Mouse (Mus musculus): ENCODE measurements around the gene Gapvd1.

Gene Gapvd1

DNA sequence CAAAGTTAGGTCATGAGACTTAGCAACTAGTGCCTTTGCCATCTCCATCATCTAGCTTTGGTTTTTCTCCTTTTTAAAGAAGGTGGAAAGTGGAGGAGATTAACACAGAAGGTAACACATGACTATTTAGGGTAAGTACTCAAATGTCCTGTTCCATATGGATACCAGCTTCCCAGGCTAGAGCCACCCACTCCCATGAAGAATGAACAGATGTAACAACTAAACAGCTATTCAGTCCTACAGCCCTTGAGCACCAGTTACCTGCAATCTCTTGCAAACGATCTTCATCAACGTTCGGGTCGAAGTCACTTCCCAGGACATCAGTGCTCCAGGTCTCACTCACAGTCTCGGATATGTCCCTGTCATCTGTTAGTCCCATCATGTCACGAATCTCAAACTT is 43.1 kb downstream of the Gapvd1 start:
- DNase-seq (ENCODE audit: low read depth, low spot score), result no peak

DNA sequence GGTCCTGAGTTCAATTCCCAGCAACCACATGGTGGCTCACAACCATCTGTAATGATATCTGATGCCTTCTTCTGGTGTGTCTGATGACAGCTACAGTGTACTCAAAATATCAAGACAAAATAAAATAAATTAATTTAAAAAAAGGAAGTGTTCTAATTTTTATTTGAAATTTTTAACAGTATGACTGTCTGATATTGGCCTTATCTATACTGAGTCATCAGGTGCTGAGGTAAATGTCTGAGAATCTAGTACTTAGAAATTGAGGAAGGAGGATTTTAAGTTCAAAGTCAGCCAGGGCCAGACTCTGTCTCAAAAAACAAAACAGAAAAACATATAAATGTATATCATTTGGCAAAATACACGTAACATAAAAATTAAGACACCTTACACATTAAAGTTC is 46.4 kb downstream of the Gapvd1 start:
- no peak for DNase-seq (ENCODE audit: low read depth, low spot score)

DNA sequence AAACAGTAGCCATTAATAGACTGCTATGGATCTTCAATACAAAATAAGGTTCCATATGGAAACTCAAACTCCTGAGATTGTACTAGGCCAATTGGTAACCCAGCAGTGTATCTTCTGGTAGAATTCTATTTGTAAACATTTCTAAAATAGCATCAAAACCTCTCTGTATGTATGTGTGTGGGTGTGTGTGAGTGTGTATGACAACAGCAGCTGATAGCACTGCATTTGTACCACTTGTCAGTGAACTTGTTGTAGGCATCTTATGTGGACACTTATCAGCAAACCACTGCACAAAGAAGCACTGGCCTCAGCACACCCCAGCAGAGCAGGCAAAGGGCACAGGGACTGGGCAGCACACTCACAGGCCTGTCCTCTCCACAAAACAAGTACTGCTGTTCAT is 58.4 kb downstream of the Gapvd1 start:
- DNase-seq (ENCODE audit: low read depth, low spot score), result no peak

DNA sequence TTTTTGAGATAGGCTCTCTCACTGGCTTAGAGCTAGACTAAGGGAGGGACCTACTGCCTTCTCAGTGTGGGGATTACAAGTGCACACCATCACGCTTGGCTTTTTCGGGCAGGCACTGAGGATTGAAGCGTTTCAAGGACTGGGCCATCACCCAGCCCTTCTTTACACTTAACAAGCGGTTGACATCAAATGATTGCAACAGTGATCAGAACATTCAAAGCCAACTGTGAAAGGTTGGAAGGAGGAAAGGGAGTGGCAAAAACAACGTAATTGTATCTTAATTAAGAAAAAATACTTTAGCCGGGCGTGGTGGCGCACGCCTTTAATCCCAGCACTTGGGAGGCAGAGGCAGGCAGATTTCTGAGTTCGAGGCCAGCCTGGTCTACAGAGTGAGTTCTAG is 62.2 kb downstream of the Gapvd1 start:
- DNase-seq (ENCODE audit: low read depth, low spot score), result no peak

DNA sequence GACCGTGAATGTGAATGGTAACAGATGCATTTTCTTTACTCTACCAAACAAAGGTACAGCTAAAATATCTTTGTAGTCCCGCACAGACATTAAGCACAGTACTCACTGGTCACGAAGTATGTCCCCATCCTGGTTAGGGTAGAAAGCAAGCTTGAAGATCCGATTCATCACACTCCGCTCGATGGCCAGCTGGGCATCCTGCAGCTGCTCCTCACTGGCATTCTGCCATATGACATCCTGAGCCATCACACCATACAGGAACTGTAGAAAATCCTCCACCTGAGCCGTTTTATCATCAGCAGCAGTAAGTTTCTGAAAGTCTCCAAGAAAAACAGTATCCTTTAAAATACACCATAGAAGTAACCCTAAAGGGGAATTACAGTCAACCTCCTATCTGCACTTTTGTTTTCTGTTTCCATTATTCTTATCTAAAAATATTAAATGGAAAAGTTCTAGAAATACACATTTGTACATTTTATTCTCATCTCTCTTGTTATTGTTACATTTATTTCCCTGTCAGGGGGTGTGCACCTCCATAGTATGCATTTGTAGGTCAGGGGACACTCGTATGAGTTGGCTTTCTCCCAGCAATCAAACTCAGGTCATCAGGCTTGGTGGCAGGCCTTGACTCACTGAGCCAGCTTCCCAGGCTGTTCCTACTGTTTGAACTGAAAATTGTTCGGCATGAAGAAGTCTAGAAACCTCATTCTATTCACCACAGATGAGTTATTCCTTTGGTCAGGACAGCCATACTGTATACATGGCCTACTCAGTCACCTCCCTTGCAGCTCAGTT is 70.8 kb downstream of the Gapvd1 start:
- DNase-seq (ENCODE audit: low read depth, low spot score), result no peak

DNA sequence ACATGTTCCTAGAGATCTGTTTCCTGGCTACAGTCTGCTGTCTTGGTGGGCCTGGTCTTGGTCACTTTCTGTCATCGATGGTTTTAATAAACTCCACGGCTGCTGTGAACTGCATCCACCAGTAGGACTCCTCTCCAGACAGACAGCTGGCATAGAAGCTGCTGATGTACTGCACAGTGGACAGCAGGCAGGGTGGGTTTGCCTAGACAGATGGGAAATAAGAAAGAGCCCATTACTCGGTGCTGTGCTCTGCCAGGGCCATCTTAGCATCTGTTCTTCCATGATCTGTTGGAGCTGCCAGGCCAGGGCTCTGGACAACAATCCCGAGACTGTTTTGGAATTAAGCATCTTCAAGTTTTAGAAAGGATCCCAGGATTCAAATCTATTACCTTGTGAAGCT is 77.1 kb downstream of the Gapvd1 start:
- no peak for DNase-seq (ENCODE audit: low read depth, low spot score)

DNA sequence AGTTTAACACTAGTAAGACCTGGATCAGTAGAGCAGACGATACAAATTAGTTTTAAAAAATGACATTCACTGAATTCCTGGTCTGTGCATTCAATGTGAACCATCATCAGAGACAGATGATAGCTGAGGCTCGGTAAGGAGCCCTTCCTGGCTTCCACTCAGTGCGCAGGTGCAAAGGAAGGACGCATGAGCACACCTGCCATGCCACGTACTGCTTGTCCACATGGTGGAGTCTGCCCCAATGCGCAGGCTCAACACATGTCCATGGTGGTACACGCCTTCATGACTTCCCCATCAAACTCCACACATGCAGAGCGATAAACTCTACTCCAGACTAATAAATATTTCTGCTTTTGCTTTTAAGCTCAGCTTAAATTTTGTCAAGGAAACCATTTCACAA is 78.0 kb downstream of the Gapvd1 start:
- no peak for DNase-seq (ENCODE audit: low read depth, low spot score)

DNA sequence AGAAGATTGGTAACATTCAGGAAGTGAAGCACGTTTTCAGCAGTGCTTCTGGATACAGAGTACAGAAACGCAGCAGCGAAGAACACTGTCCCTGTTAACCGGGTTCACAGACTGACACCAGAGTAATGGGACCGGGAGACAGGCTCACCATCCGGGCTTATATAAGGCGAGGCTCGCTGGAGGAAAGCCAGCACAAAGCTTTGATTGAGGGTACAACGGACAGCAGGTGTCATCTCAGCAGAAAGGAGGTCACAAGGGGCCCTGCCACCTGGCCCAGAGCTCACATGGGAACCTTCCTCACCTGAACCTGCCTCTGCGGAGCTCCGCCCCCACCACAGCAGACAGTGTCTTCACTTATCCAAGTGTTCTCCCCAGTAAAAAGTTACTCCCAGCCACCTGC is 81.2 kb downstream of the Gapvd1 start:
- DNase-seq (ENCODE audit: low read depth, low spot score), result no peak

DNA sequence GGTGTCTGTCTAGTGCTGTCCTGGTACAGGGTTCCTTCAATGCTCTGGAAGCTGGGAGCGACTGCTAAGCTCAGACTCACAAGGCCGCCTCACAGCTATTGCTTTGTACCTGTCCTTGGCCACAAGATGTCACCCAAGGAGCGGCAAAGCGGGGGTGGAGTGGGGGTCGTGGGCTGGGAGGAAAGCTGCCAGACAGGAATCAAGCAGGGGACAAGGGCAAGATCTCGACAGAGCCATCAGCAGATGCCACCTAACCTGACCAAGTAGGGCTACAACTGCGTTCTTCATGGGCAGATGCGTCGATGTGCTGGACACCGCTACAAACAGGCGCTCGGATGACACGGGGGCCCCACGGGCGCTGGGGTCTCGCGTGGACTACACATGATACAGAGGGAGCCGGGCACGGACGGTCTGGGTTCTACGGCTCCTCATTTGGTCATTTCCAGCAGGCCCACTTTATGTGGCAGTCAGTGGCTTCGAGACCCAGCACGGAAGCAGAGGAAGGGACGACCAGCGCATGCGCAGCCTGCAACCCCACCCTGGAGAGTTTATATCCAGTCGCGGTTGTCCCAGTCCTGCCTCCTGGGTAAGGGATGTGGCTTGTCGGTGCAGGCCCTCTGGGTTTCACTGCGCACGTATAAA is 83.5 kb downstream of the Gapvd1 start:
- DNase-seq (ENCODE audit: low read depth, low spot score), result peak; percentile 24

DNA sequence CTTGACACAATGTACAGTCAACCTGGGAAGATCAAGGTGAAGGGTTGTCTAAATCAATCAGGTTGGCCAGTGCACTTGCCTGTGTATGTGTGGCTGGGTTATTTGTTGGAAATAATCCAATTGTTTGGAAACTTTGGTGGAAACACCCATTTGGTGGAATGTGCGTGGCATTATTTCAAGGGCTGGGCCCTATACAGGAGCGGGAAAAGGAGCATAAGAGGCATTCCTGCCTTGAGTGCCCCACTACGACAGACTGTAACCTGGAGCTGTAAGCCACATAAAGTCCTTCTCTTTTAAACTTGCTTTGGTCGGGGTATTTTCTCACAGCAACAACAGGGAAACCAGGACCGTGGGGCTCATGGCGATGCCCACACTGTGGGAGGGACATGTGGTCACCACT is 84.6 kb downstream of the Gapvd1 start:
- DNase-seq (ENCODE audit: low read depth, low spot score), result no peak

DNA sequence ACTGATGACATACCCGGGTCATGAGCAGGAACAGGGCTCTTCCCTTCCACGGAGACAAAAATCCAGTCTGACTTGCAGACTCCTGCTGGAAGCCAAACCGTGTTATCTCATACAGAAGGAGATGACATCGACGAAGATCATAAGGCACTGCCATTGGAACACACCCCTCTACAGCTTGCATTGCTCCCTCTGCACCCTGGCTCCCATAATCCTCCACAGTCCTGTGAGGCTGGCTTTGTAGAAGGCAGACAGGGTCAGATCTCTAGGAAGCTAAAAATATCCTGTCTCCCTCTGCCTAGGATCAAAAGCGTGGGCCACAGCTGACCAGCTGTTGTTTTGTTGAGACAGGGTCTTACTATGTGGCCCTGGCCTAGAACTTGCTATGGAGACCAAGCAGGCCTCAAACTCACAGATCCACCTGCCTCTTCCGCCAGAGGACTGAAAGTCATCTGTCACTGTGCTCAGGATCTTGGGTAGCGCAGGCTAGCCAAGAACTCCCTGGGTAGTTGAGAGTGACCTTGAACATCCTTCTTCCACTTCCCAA is 85.8 kb downstream of the Gapvd1 start:
- DNase-seq (ENCODE audit: low read depth, low spot score), result no peak

DNA sequence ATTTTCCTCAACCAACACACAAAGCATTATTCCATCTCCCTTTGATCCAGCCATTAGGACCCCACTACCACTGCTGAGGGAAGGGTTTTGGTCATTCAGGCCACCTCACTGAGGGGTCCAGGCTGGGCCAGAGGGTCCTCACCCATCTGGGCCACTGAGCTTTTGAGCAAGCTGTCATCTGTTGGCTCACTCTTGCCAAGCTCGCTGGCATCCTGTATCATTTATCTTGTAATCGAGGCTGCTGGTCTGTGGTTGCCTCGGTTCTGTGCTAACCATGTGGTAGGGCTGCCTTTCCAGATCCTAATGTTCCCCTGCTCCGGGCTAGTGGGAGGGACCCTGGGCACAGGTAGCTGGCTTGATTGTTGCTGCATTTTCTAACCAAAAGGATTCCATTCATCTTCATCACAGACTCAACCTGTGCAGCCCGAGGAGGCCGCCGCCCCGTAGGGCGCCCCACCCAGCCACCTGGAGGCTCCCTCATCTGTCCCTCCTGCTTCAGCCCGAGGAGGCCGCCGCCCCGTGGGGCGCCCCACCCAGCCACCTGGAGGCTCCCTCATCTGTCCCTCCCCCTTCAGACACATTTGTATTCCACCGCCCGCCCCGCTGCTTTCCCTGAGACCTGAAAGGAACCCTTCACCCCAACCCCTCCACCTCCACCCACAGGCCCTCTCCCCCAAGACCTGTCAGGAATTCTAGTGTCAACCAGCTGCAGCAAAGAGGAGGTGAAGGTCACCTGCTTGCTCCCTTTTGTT is 86.4 kb downstream of the Gapvd1 start:
- DNase-seq (ENCODE audit: low read depth, low spot score), result no peak

DNA sequence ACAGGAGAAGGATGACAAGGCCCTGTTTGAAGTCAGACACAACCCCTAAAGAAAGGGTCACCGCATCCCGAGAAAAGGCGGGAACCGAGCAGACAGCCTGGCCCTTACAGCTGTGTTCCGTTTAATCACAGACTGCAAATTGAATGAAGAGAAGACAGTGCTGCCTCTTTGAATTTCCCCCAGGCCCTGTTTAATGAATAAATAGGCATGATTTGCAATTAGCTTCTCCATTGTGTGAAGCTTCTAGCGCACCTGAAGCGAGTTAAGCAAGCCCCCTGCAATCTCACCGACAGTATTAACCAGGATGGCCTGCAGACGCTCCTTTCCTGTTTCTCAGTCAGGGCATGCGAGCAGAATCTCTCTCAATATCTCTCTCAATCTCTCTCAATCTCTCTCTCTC is 87.2 kb downstream of the Gapvd1 start:
- no peak for DNase-seq (ENCODE audit: low read depth, low spot score)

DNA sequence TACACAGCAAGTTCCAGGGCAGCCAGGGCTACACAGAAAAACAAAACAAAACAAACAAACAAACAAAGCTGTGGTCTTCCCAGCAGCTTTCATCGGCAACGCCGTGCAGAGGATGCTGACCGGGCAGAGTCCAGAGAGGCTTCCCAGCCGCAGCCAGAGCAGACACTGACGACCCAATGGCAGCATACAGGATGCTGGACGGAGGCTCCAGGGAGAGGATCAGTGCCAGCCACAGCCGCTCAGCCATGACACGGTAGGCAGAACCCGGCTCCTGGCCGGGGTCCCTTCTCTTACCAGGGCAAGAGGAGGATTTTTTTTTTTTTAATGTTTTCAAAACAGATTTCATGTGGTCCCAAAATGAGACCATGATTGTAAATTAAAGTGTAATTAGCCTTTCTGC is 107.6 kb downstream of the Gapvd1 start:
- no peak for DNase-seq (ENCODE audit: low read depth, low spot score)

DNA sequence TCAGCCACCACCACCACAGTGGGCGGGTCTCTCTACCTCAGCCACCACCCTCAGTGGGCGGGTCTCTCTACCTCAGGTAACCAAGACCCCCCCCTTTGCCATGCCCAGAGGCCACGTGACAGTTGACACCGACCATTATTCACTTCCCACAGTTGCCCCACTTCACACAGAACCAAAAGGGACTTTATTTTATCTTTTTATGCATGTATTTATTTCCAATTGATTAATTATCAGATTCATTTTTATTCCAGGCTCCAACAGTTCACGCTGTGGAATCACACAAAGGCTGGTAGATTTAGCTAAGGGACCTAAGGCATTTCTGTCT is 108.5 kb downstream of the Gapvd1 start:
- DNase-seq (ENCODE audit: low read depth, low spot score), result no peak

DNA sequence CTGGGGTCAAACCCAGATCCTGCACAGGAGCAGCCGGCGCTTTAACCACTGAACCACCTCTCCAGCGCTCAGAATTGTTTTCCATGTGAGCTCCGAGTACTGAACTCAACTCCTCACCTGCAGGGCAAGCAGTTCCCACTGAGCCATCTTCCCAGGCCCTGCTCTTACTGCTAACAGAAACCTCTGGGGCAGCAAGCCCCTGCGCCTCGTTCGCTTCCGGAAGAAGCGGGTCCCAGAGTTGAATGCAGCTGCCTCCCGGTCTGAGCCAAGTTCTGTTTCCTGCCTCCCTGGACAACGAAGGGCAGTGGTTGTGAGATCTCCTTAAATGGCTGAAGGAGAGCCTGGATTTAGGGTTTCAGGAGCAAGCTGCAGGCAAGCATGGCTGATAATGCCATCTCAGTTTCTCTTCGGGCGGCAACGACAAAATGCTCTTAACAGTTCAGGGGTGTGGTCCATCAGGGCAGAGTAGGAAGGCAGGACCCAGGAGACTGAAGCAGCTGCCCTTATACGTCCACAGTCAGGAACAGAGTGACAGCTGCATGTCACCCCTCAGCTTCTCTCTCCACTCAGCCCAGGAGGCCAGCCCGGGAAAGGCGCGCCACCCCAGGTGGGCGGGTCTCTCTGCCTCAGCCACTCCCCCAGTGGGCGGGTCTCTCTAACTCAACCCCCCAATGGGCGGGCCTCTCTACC is 109.0 kb downstream of the Gapvd1 start:
- peak; percentile 57 for DNase-seq (ENCODE audit: low read depth, low spot score)

DNA sequence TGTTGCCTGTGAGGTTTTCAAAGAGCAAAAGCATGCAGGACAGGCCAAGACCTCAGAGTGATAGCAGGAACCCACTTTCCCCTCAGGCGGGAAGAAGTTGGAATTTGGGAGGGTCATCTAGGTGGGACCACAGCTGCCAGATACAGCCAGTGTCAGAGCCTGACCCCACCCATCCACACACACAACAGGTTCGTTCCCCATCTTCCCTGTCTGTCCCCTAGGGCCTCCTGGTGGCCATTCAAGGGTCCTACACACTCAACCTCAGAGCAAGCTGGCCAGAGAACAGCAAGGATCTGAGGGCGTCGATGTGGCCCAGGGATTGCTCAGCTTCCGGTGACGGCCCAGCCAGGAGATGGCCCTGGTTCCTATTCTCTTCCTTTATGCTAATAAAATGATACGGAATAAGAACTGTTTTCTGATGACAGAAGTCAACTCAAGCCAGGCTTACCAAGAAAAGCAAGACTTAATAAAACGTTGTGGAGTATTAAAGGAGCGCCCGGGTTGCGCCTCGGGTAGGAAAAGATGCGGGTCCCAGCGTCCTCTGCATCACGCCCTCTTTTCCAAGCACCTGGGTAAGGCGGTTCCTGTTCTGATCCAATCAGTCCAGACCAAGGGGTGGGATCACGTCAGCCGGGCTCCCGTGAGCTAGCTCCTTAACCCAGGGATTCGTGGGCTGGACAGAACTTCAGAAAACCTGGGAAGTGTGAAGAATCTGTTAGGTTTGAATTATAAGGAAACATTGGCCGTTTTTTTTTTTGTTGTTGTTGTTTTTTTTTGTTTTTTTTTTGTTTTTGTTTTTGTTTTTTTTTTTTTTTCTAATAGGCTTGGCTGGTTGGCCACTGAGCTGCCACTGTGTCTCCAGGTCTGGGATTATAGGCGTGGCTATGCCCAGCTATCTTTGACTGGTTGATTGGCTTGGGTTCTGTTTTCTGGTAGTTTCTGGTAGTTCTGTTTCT is 110.2 kb downstream of the Gapvd1 start:
- no peak for DNase-seq (ENCODE audit: low read depth, low spot score)

DNA sequence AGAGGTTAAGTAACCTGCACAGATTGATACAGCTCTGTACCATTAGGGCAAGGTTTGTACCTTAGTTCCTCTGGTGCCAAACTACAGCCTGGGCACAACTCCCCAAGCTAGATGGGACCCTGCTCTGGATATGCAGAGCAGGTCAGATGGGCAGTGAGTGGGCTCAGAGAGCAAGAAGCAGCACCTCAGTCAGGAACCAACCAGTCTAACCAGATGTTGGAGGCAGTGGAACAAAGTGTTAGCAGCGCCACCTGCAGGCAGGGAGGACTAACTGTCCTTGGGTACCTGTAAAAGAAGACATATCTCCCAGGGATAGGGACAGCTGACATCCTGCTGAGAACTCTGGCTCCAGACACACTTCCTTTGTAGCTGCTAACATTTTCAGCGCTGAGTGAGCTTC is 112.7 kb downstream of the Gapvd1 start:
- DNase-seq (ENCODE audit: low read depth, low spot score), result no peak

DNA sequence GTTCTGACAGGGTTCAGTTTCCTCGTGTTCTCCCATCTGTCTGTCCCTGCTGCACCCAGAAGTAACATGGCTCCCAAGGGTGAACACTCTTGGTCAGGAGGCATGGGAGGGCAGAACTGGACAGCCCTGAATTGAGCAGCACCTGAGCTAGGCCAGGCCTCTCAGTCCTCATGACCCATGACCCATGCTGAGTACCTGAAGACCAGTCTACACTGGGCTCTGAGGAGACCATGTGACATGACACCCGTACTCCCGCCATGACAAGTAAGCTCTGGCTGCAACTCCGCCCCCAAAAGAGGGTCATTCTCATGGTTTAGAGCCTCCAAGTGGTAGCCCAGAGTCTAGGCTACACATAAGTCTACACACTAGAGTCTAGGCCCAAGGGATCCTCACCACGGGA is 115.3 kb downstream of the Gapvd1 start:
- no peak for DNase-seq (ENCODE audit: low read depth, low spot score)

DNA sequence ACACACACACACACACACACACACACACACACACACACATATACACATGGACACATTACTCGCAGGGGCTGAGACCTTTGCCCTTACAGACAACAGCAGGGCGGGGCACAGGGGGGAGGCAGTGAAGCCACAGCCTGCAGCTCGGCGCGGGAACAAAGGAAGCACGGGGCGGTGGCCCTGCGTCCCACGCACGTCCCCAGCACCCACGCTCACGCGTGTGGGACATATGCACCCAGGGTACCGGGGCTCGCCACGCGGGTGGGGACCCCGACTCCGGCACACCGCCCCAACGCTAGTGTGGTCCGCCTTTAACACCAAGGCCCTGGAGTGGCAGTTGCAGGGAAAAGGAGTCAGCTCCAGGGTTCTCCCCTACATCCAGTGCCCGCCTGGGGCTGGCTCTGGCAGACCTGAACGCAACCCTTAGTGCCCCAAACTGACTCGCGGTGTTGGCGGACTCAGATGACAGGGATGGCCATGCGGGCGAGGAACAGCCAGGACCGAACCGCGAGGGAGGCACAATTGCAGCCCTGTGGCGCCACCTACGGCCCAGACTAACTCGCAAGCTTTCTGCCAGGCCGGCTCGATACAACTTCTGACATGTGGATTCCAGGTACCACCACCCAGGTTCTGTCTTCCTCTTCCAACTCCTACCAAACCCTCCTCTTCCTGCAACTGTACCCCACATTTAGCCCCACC is 115.9 kb downstream of the Gapvd1 start:
- DNase-seq (ENCODE audit: low read depth, low spot score), result peak; percentile 75
